Comparison of ENCODE assay signal across 22 mouse cellular contexts in genomic region chr19:15611137-15611758, GRCm38 (mm10).
DNase-seq lines count a peak whose midpoint lies in the region; ATAC-seq lines count a peak whose summit lies in the region.
"Had no signal": no experiment of that assay in that cellular context is flagged by ENCODE, and none has a peak within 500 bp of the region (broad histone marks: within the 10 kb centered on the region; RNA-seq: fewer than 3 reads in every experiment).

No protein-coding gene starts in this region.

- no peak overlapping the region for H3K27ac ChIP-seq in hindbrain, embryonic 11.5 days (ENCODE audit: low read depth, low read length)
- H3K27ac ChIP-seq in hindbrain, embryonic 10.5 days, result no peak overlapping the region
- no peak overlapping the region for H3K27ac ChIP-seq in hindbrain, embryonic 16.5 days (ENCODE audit: low read depth, low read length)
- H3K27ac ChIP-seq: embryonic facial prominence, embryonic 13.5 days; forebrain, embryonic 15.5 days; intestine, embryonic 15.5 days; kidney, postnatal 0 days; limb, embryonic 12.5 days; liver, embryonic 15.5 days had no signal

- H3K4me1 ChIP-seq in hindbrain, embryonic 11.5 days (replicated peaks; ENCODE audit: control insufficient read depth, insufficient read depth, low read length), result peaks cover 5% of the 10 kb centered on the region; the same call in 1 of the 2 replicates
- peaks cover 20% of the 10 kb centered on the region for H3K4me1 ChIP-seq in hindbrain, embryonic 10.5 days (replicated peaks)
- peaks cover 15% of the 10 kb centered on the region for H3K4me1 ChIP-seq in hindbrain, embryonic 16.5 days (ENCODE audit: control insufficient read depth, insufficient read depth, low read depth, low read length)
- H3K4me1 ChIP-seq: liver, embryonic 15.5 days; megakaryocyte, embryonic 14.5 days had no signal

- ATAC-seq in hindbrain, embryonic 11.5 days (ENCODE audit: low FRiP score), result peak; percentile 69
- ATAC-seq in hindbrain, embryonic 16.5 days, result peak; percentile 78
- ATAC-seq: CD4-positive, CD25-positive, alpha-beta regulatory T cell, adult 4 months; forebrain, embryonic 15.5 days; intestine, embryonic 15.5 days had no signal

- no peak overlapping the region for H3K4me2 ChIP-seq in hindbrain, embryonic 11.5 days (replicated peaks; ENCODE audit: low read depth, low read length)
- peak overlapping the region; percentile 11; the same call in 1 of the 2 replicates for H3K4me2 ChIP-seq in hindbrain, embryonic 16.5 days (ENCODE audit: low read length)
- H3K4me2 ChIP-seq: embryonic facial prominence, embryonic 13.5 days; forebrain, embryonic 15.5 days; intestine, embryonic 15.5 days; limb, embryonic 12.5 days; liver, embryonic 15.5 days had no signal

- whole genome bisulfite sequencing in hindbrain, embryonic 11.5 days, result 54% methylated on average over 13 of the region's 13 CpGs
- WGBS in hindbrain, embryonic 10.5 days, result 71% methylated on average over 13 of the region's 13 CpGs
- 23% methylated on average over 13 of the region's 13 CpGs for WGBS in hindbrain, embryonic 16.5 days

- H3K9ac ChIP-seq in hindbrain, embryonic 11.5 days (ENCODE audit: low read depth, low read length), result no peak overlapping the region
- no peak overlapping the region for H3K9ac ChIP-seq in hindbrain, embryonic 16.5 days (ENCODE audit: low read depth, low read length)
- H3K9ac ChIP-seq: embryonic facial prominence, embryonic 13.5 days; forebrain, embryonic 15.5 days; intestine, embryonic 15.5 days; limb, embryonic 12.5 days; liver, embryonic 15.5 days had no signal

- H3K27me3 ChIP-seq in hindbrain, embryonic 11.5 days (ENCODE audit: control insufficient read depth, insufficient read depth, low read length), result no peaks in the 10 kb centered on the region
- H3K27me3 ChIP-seq in hindbrain, embryonic 10.5 days (ENCODE audit: insufficient read depth, poor library complexity, severe bottlenecking), result peaks cover 24% of the 10 kb centered on the region
- H3K27me3 ChIP-seq in hindbrain, embryonic 16.5 days (replicated peaks; ENCODE audit: control insufficient read depth, insufficient read depth, low read length), result no peaks in the 10 kb centered on the region; the same call in none of the 2 replicates
- H3K27me3 ChIP-seq: intestine, embryonic 15.5 days; limb, embryonic 12.5 days; liver, embryonic 15.5 days; megakaryocyte, embryonic 14.5 days had no signal

- DNase-seq in hindbrain, embryonic 11.5 days (ENCODE audit: low spot score), result peak; percentile 40
- DNase-seq in hindbrain, embryonic 10.5 days (ENCODE audit: low spot score), result no peak
- peak; percentile 13 for DNase-seq in right cerebral cortex, postnatal 14 days
- no peak for DNase-seq in right cerebral cortex, adult 18-20 months
- DNase-seq in retina, postnatal 1 day, result peak; percentile 75
- DNase-seq in kidney, adult 8-10 months, result no peak
- no peak for DNase-seq in adrenal gland, adult 18-20 months (ENCODE audit: low spot score in 2 of 2)
- DNase-seq: adrenal gland, adult 8-10 months; cerebellum, adult 8-10 months; gastrocnemius, postnatal 14 days; layer of hippocampus, adult 9-11 months; lung, postnatal 10 days; thymus, postnatal 4 days had no signal

- H3K4me3 ChIP-seq in hindbrain, embryonic 11.5 days (ENCODE audit: low read depth, low read length), result no peak overlapping the region
- no peak overlapping the region for H3K4me3 ChIP-seq in hindbrain, embryonic 10.5 days
- H3K4me3 ChIP-seq in hindbrain, embryonic 16.5 days (ENCODE audit: low read length), result no peak overlapping the region
- H3K4me3 ChIP-seq: embryonic facial prominence, embryonic 13.5 days; forebrain, embryonic 15.5 days; intestine, embryonic 15.5 days; limb, embryonic 12.5 days; liver, embryonic 15.5 days; megakaryocyte, embryonic 14.5 days had no signal

- no peaks in the 10 kb centered on the region for H3K9me3 ChIP-seq in hindbrain, embryonic 11.5 days (ENCODE audit: control insufficient read depth, low read length)
- no peaks in the 10 kb centered on the region for H3K9me3 ChIP-seq in hindbrain, embryonic 10.5 days
- H3K9me3 ChIP-seq in hindbrain, embryonic 16.5 days (ENCODE audit: control insufficient read depth, low read length), result no peaks in the 10 kb centered on the region
- H3K9me3 ChIP-seq: embryonic facial prominence, embryonic 13.5 days; forebrain, embryonic 15.5 days; intestine, embryonic 15.5 days; limb, embryonic 12.5 days; liver, embryonic 15.5 days; megakaryocyte, embryonic 14.5 days had no signal

- H3K36me3 ChIP-seq in hindbrain, embryonic 11.5 days (ENCODE audit: control insufficient read depth, insufficient read depth, low read length), result no peaks in the 10 kb centered on the region
- H3K36me3 ChIP-seq in hindbrain, embryonic 10.5 days, result no peaks in the 10 kb centered on the region
- H3K36me3 ChIP-seq in hindbrain, embryonic 16.5 days (ENCODE audit: control insufficient read depth, insufficient read depth, low read length), result no peaks in the 10 kb centered on the region
- H3K36me3 ChIP-seq: embryonic facial prominence, embryonic 13.5 days; forebrain, embryonic 15.5 days; intestine, embryonic 15.5 days; limb, embryonic 12.5 days; liver, embryonic 15.5 days had no signal

Comparison
In these comparisons a context has a peak if more than half of its experiments do, and no peak if none do; other contexts are left out.
1. DNase-seq: peak in hindbrain, embryonic 11.5 days (single experiment), right cerebral cortex, postnatal 14 days (single experiment) and retina, postnatal 1 day (single experiment); none in hindbrain, embryonic 10.5 days (single experiment), right cerebral cortex, adult 18-20 months (single experiment), kidney, adult 8-10 months (0 of 2) and adrenal gland, adult 18-20 months (0 of 2).